Mouse (Mus musculus): ENCODE measurements around the gene Rnaseh2b. TPM values are rescaled to one million over a fixed set of nuclear protein-coding genes. Genes with fewer than 3 reads are reported as not detected.

The Rnaseh2b gene
- polyA plus RNA-seq, 1 experiment: 75.0 TPM

DNA sequence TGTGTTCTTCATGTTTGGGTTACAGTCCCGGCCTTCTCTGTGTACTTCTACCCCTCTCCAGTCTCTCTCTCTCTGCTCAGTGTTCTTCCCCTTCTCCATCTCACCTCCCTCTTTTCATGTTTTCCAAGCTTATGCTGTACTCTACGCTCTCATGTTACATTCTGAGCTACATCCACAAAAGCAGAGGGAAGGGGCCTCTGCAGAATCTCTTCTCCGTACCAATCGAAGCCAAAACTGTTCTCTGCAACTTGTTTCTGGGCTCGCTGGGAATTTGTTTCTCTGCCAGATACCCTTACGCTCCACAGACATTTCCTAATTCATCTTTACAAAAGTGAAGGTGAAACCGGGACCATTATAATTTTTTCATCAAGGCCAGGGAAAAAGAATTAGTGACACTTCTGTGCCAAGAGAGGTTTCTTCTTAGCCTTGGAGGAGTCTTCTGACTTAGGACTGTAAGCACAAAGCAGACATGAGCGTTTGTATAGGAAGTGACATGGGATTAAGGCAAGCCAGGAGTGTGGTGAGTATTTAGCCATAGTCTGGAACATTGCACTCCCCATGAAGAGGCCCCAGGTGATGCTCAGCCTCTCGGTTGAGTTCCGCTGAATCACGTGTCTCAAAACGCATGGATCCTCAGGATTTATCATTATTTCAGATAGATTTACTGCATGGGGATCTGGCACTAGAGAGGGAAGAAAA lies 21.5 kb upstream of the Rnaseh2b start:
- Histone ChIP-seq H3K9ac (ENCODE audit: low read depth, poor library complexity, severe bottlenecking) (no peak overlapping the region), H3K36me3 (ENCODE audit: control insufficient read depth, insufficient read depth, low read length, poor library complexity, severe bottlenecking) (no peaks in the 10 kb centered on the region), H3K4me1 (ENCODE audit: control insufficient read depth, insufficient read depth, low read length) (no peaks in the 10 kb centered on the region), H3K27ac (ENCODE audit: insufficient read depth, low read length) (no peak overlapping the region), H3K4me3 (ENCODE audit: low read depth, low read length) (no peak overlapping the region), H3K9me3 (replicated peaks; ENCODE audit: control insufficient read depth, insufficient read depth, low read length, poor library complexity, severe bottlenecking) (no peaks in the 10 kb centered on the region), H3K27me3 (ENCODE audit: control insufficient read depth, insufficient read depth, low read length, poor library complexity, severe bottlenecking) (no peaks in the 10 kb centered on the region)
- no peak for TF ChIP-seq CTCF (IDR thresholded peaks at IDR 0.05; ENCODE audit: low read depth, low read length)
- no peak for TF ChIP-seq EP300 (IDR thresholded peaks at IDR 0.05; ENCODE audit: insufficient read depth, low read depth, low read length)
- TF ChIP-seq POLR2A (IDR thresholded peaks at IDR 0.05; ENCODE audit: insufficient read depth, low read length): no peak

DNA sequence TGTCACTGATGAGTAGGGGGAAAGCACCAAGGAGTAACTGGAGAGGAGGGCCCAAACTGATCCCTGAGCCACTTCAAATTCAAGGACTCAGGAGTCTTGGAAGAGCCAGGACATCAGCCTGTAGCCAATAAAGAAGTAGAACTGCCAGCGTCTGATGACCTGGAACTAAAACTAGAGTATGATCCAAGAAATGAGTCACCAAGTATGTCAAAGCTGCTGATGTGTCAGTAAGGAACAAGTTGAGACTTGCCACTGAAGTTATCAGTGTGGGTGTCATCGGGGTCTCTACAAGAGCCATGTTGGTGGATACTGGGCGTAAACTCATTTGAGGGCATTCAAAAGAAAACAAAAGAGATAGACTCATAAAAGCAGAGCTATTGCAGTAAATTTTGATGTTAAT lies 18.8 kb upstream of the Rnaseh2b start:
- H3K9ac ChIP-seq (ENCODE audit: low read depth, poor library complexity, severe bottlenecking): no peak overlapping the region
- no peaks in the 10 kb centered on the region for H3K9me3 ChIP-seq (replicated peaks; ENCODE audit: control insufficient read depth, insufficient read depth, low read length, poor library complexity, severe bottlenecking)
- no peaks in the 10 kb centered on the region for H3K36me3 ChIP-seq (ENCODE audit: control insufficient read depth, insufficient read depth, low read length, poor library complexity, severe bottlenecking)
- H3K27me3 ChIP-seq (ENCODE audit: control insufficient read depth, insufficient read depth, low read length, poor library complexity, severe bottlenecking): no peaks in the 10 kb centered on the region
- no peaks in the 10 kb centered on the region for H3K4me1 ChIP-seq (ENCODE audit: control insufficient read depth, insufficient read depth, low read length)
- H3K4me3 ChIP-seq (ENCODE audit: low read depth, low read length): no peak overlapping the region
- H3K27ac ChIP-seq (ENCODE audit: insufficient read depth, low read length): no peak overlapping the region
- no peak for TF ChIP-seq CTCF (IDR thresholded peaks at IDR 0.05; ENCODE audit: low read depth, low read length)
- no peak for TF ChIP-seq EP300 (IDR thresholded peaks at IDR 0.05; ENCODE audit: insufficient read depth, low read depth, low read length)
- TF ChIP-seq POLR2A (IDR thresholded peaks at IDR 0.05; ENCODE audit: insufficient read depth, low read length): no peak

GRCm38 (mm10) chr14:62282974-62283373 lies 9.4 kb upstream of the Rnaseh2b start:
- H3K4me3 ChIP-seq (ENCODE audit: low read depth, low read length): no peak overlapping the region
- TF ChIP-seq CTCF (IDR thresholded peaks at IDR 0.05; ENCODE audit: low read depth, low read length) (no peak), POLR2A (IDR thresholded peaks at IDR 0.05; ENCODE audit: insufficient read depth, low read length) (no peak), EP300 (IDR thresholded peaks at IDR 0.05; ENCODE audit: insufficient read depth, low read depth, low read length) (no peak)
- H3K27me3 ChIP-seq (ENCODE audit: control insufficient read depth, insufficient read depth, low read length, poor library complexity, severe bottlenecking): no peaks in the 10 kb centered on the region
- no peak overlapping the region for H3K9ac ChIP-seq (ENCODE audit: low read depth, poor library complexity, severe bottlenecking)
- H3K36me3 ChIP-seq (ENCODE audit: control insufficient read depth, insufficient read depth, low read length, poor library complexity, severe bottlenecking): no peaks in the 10 kb centered on the region
- H3K27ac ChIP-seq (ENCODE audit: insufficient read depth, low read length): no peak overlapping the region
- no peaks in the 10 kb centered on the region for H3K4me1 ChIP-seq (ENCODE audit: control insufficient read depth, insufficient read depth, low read length)
- H3K9me3 ChIP-seq (replicated peaks; ENCODE audit: control insufficient read depth, insufficient read depth, low read length, poor library complexity, severe bottlenecking): no peaks in the 10 kb centered on the region

- TF ChIP-seq POLR2A (IDR thresholded peaks at IDR 0.05; ENCODE audit: insufficient read depth, low read length) (no peak), EP300 (IDR thresholded peaks at IDR 0.05; ENCODE audit: insufficient read depth, low read depth, low read length) (no peak), CTCF (IDR thresholded peaks at IDR 0.05; ENCODE audit: low read depth, low read length) (no peak)
- H3K27ac ChIP-seq (ENCODE audit: insufficient read depth, low read length): no peak overlapping the region
Measured at GRCm38 (mm10) chr14:62288731-62289130, 3.7 kb upstream of the Rnaseh2b start.

GRCm38 (mm10) chr14:62291406-62291987 lies 892 bp upstream of the Rnaseh2b start:
- no peak for TF ChIP-seq POLR2A (IDR thresholded peaks at IDR 0.05; ENCODE audit: insufficient read depth, low read length)
- TF ChIP-seq CTCF (IDR thresholded peaks at IDR 0.05; ENCODE audit: low read depth, low read length): no peak
- no peak for TF ChIP-seq EP300 (IDR thresholded peaks at IDR 0.05; ENCODE audit: insufficient read depth, low read depth, low read length)

More at GRCm38 (mm10) chr14:62288731-62289130, 3.7 kb upstream of the Rnaseh2b start:
- Histone ChIP-seq H3K27me3 (ENCODE audit: control insufficient read depth, insufficient read depth, low read length, poor library complexity, severe bottlenecking) (no peaks in the 10 kb centered on the region), H3K9ac (ENCODE audit: low read depth, poor library complexity, severe bottlenecking) (no peak overlapping the region), H3K36me3 (ENCODE audit: control insufficient read depth, insufficient read depth, low read length, poor library complexity, severe bottlenecking) (no peaks in the 10 kb centered on the region), H3K4me3 (ENCODE audit: low read depth, low read length) (no peak overlapping the region), H3K9me3 (replicated peaks; ENCODE audit: control insufficient read depth, insufficient read depth, low read length, poor library complexity, severe bottlenecking) (no peaks in the 10 kb centered on the region), H3K4me1 (ENCODE audit: control insufficient read depth, insufficient read depth, low read length) (no peaks in the 10 kb centered on the region)

DNA sequence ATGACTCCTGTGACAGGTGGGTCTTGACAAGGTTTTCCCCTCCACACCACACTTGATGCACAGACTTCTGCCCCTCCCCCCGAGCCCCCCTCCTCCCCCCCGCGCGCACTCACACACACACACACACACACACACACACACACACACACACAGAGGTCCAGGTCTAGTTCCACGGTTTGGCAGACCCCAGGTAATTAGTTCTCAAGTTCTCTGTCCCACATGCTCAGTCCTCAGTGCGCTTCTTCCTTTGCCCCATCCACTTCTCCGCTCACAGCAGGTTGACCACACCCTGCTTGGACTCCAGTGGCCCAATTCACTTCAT lies 262 bp upstream of the Rnaseh2b start:
- no peak overlapping the region for H3K27ac ChIP-seq (ENCODE audit: insufficient read depth, low read length)
- H3K9ac ChIP-seq (ENCODE audit: low read depth, poor library complexity, severe bottlenecking): peak overlapping the region; percentile 56
- no peak for TF ChIP-seq CTCF (IDR thresholded peaks at IDR 0.05; ENCODE audit: low read depth, low read length)
- no peaks in the 10 kb centered on the region for H3K9me3 ChIP-seq (replicated peaks; ENCODE audit: control insufficient read depth, insufficient read depth, low read length, poor library complexity, severe bottlenecking)
- no peaks in the 10 kb centered on the region for H3K36me3 ChIP-seq (ENCODE audit: control insufficient read depth, insufficient read depth, low read length, poor library complexity, severe bottlenecking)
- peak overlapping the region; percentile 59 for H3K4me3 ChIP-seq (ENCODE audit: low read depth, low read length)
- H3K4me1 ChIP-seq (ENCODE audit: control insufficient read depth, insufficient read depth, low read length): no peaks in the 10 kb centered on the region
- no peaks in the 10 kb centered on the region for H3K27me3 ChIP-seq (ENCODE audit: control insufficient read depth, insufficient read depth, low read length, poor library complexity, severe bottlenecking)

More at GRCm38 (mm10) chr14:62291406-62291987, 892 bp upstream of the Rnaseh2b start:
- Histone ChIP-seq H3K36me3 (ENCODE audit: control insufficient read depth, insufficient read depth, low read length, poor library complexity, severe bottlenecking) (no peaks in the 10 kb centered on the region), H3K4me1 (ENCODE audit: control insufficient read depth, insufficient read depth, low read length) (no peaks in the 10 kb centered on the region), H3K4me3 (ENCODE audit: low read depth, low read length) (no peak overlapping the region), H3K27ac (ENCODE audit: insufficient read depth, low read length) (no peak overlapping the region), H3K27me3 (ENCODE audit: control insufficient read depth, insufficient read depth, low read length, poor library complexity, severe bottlenecking) (no peaks in the 10 kb centered on the region), H3K9ac (ENCODE audit: low read depth, poor library complexity, severe bottlenecking) (no peak overlapping the region), H3K9me3 (replicated peaks; ENCODE audit: control insufficient read depth, insufficient read depth, low read length, poor library complexity, severe bottlenecking) (no peaks in the 10 kb centered on the region)
